Mouse (Mus musculus) cerebellum, postnatal 36 days (tissue): ENCODE measurements at regions not wholly inside any gene's neighbourhood (a gene's known extent, or its start where the extent isn't known, plus 50 kb on each side); places are given as distances from the start of the nearest gene placed in this dataset.
"Not testable (repeated sequence)": the region's sequence is repeated elsewhere in the genome, so short reads cannot be mapped to it uniquely, and the experiment has no call there.

Experiments used
- DNase-seq, 2 experiments: peaks; one replicate each; pipeline ENCODE4 v3.0.0; 2021 to 2022; ENCODE audit warnings: mixed read lengths in 2 of 2

- DNase-seq = no peak
Measured at GRCm38 (mm10) chr3:120477232-120477631, 693.0 kb upstream of the Ptbp2 start.

- peak; percentile 16 to 47 for DNase-seq
Measured at GRCm38 (mm10) chr3:120473645-120474038, 689.4 kb upstream of the Ptbp2 start.

GRCm38 (mm10) chr3:120472687-120473644 lies 688.7 kb upstream of the Ptbp2 start:
- DNase-seq = peak in 1 of 2 experiments; percentile 4

GRCm38 (mm10) chr3:120471878-120472444 lies 687.7 kb upstream of the Ptbp2 start:
- DNase-seq = no peak

- DNase-seq = no peak
Measured at GRCm38 (mm10) chr3:120468887-120469286, 684.6 kb upstream of the Ptbp2 start.

- no peak for DNase-seq
Measured at GRCm38 (mm10) chr3:120460717-120461116, 676.5 kb upstream of the Ptbp2 start.

GRCm38 (mm10) chr3:120457912-120458311 lies 673.6 kb upstream of the Ptbp2 start:
- no peak for DNase-seq

GRCm38 (mm10) chr3:120441127-120441526 lies 656.9 kb upstream of the Ptbp2 start:
- no peak for DNase-seq

- DNase-seq = no peak
Measured at GRCm38 (mm10) chr3:120430285-120430684, 646.0 kb upstream of the Ptbp2 start.

GRCm38 (mm10) chr3:120416634-120417033 lies 632.4 kb upstream of the Ptbp2 start:
- DNase-seq = no peak

GRCm38 (mm10) chr3:120375688-120376289 lies 591.5 kb upstream of the Ptbp2 start:
- no peak for DNase-seq

GRCm38 (mm10) chr3:120342747-120343377 lies 558.6 kb upstream of the Ptbp2 start:
- no peak for DNase-seq

GRCm38 (mm10) chr3:120341882-120342281 lies 557.6 kb upstream of the Ptbp2 start:
- DNase-seq = no peak

GRCm38 (mm10) chr3:120335843-120336585 lies 551.7 kb upstream of the Ptbp2 start:
- DNase-seq = no peak

GRCm38 (mm10) chr3:120307042-120307441 lies 522.8 kb upstream of the Ptbp2 start:
- DNase-seq = not testable (repeated sequence)

GRCm38 (mm10) chr3:120305608-120306007 lies 521.3 kb upstream of the Ptbp2 start:
- no peak for DNase-seq
